ENCODE assay signal across 18 mouse cellular contexts in the genomic region with DNA sequence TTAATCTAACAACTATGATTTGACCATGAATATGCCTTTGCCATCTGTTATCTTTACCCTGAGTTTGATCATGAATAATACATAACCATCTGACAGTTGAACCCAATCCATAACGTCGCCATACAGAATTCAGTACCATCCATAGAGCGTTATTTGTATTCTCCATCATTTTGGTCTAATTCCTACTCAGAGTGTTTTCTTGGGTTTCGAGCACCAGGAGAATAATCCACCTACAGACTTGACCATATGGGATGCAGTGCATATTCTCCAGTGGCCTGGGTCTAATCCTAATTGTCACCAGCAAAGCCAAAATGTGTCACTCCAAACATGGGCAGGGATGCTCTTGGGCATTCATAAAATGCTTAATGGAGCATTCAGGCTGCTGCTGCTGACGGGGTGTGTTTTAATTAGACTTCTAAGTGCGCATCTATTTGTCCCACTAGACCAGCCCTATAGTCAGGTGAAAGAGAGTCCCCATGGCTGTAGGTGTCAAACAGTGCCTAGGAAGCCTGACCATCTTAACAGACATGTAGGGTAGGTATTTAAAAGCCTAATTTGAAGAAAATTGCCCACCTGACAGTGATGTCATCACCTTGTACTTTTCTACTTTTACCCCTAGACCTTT.
DNase-seq lines count a peak whose midpoint lies in the region; ATAC-seq and TF ChIP-seq lines count a peak whose summit lies in the region.
"Had no signal": no experiment of that assay in that cellular context is flagged by ENCODE, and none has a peak within 500 bp of the region (broad histone marks: within the 10 kb centered on the region; RNA-seq: fewer than 3 reads in every experiment).

No protein-coding gene starts in this region.

- 58% methylated on average over 6 of the region's 6 CpGs for WGBS in midbrain, embryonic 12.5 days
- 82% methylated on average over 6 of the region's 6 CpGs for WGBS in midbrain, embryonic 10.5 days
- WGBS in hindbrain, embryonic 10.5 days: 74% methylated on average over 6 of the region's 6 CpGs
- WGBS in hindbrain, postnatal 0 days: 46% methylated on average over 6 of the region's 6 CpGs

- H3K4me3 ChIP-seq in midbrain, embryonic 12.5 days: no peak overlapping the region
- no peak overlapping the region for H3K4me3 ChIP-seq in midbrain, embryonic 10.5 days
- H3K4me3 ChIP-seq in hindbrain, embryonic 10.5 days: no peak overlapping the region
- no peak overlapping the region for H3K4me3 ChIP-seq in hindbrain, postnatal 0 days (ENCODE audit: low read length)
- H3K4me3 ChIP-seq: embryonic facial prominence, embryonic 12.5 days; intestine, embryonic 15.5 days; limb, embryonic 10.5 days; liver, embryonic 13.5 days; megakaryocyte, embryonic 14.5 days had no signal

- no peaks in the 10 kb centered on the region for H3K27me3 ChIP-seq in midbrain, embryonic 12.5 days
- H3K27me3 ChIP-seq in midbrain, embryonic 10.5 days (ENCODE audit: low read depth, poor library complexity, severe bottlenecking): no peaks in the 10 kb centered on the region
- no peaks in the 10 kb centered on the region for H3K27me3 ChIP-seq in hindbrain, embryonic 10.5 days (ENCODE audit: insufficient read depth, poor library complexity, severe bottlenecking)
- no peaks in the 10 kb centered on the region for H3K27me3 ChIP-seq in hindbrain, postnatal 0 days (ENCODE audit: insufficient read depth, low read length)
- H3K27me3 ChIP-seq: embryonic facial prominence, embryonic 12.5 days; intestine, embryonic 15.5 days; liver, embryonic 13.5 days; megakaryocyte, embryonic 14.5 days had no signal

- no peaks in the 10 kb centered on the region for H3K36me3 ChIP-seq in midbrain, embryonic 12.5 days
- no peaks in the 10 kb centered on the region for H3K36me3 ChIP-seq in midbrain, embryonic 10.5 days
- no peaks in the 10 kb centered on the region for H3K36me3 ChIP-seq in hindbrain, embryonic 10.5 days
- H3K36me3 ChIP-seq in hindbrain, postnatal 0 days (ENCODE audit: insufficient read depth, low read length): no peaks in the 10 kb centered on the region
- H3K36me3 ChIP-seq: embryonic facial prominence, embryonic 12.5 days; intestine, embryonic 15.5 days; limb, embryonic 10.5 days; liver, embryonic 13.5 days had no signal

- no peaks in the 10 kb centered on the region for H3K9me3 ChIP-seq in midbrain, embryonic 12.5 days
- H3K9me3 ChIP-seq in midbrain, embryonic 10.5 days (replicated peaks): no peaks in the 10 kb centered on the region
- no peaks in the 10 kb centered on the region for H3K9me3 ChIP-seq in hindbrain, embryonic 10.5 days
- no peaks in the 10 kb centered on the region for H3K9me3 ChIP-seq in hindbrain, postnatal 0 days (ENCODE audit: low read length)
- H3K9me3 ChIP-seq: embryonic facial prominence, embryonic 12.5 days; intestine, embryonic 15.5 days; limb, embryonic 10.5 days; liver, embryonic 13.5 days had no signal

- no peak for TF ChIP-seq CTCF in hindbrain, postnatal 0 days (IDR thresholded peaks at IDR 0.05; ENCODE audit: low read depth)

- H3K4me1 ChIP-seq in midbrain, embryonic 12.5 days: no peaks in the 10 kb centered on the region
- no peaks in the 10 kb centered on the region for H3K4me1 ChIP-seq in midbrain, embryonic 10.5 days
- 0 out of 2 replicates have a peak, but pooled peaks cover 4% of the 10 kb centered on the region for H3K4me1 ChIP-seq in hindbrain, embryonic 10.5 days (replicated peaks)
- H3K4me1 ChIP-seq in hindbrain, postnatal 0 days (ENCODE audit: insufficient read depth, low read length): no peaks in the 10 kb centered on the region
- H3K4me1 ChIP-seq: embryonic facial prominence, embryonic 12.5 days; intestine, embryonic 15.5 days; limb, embryonic 10.5 days; liver, embryonic 13.5 days had no signal

- peak; percentile 84 for ATAC-seq in midbrain, embryonic 12.5 days (ENCODE audit: low FRiP score, low read depth)
- ATAC-seq in hindbrain, postnatal 0 days: peak; percentile 83
- no peak for ATAC-seq in CD4-positive, CD25-positive, alpha-beta regulatory T cell, adult 4 months
- ATAC-seq: intestine, embryonic 15.5 days; lung, postnatal 0 days had no signal

- DNase-seq in midbrain, embryonic 10.5 days (ENCODE audit: low spot score): no peak
- peak; percentile 4 for DNase-seq in hindbrain, embryonic 10.5 days (ENCODE audit: low spot score)
- DNase-seq in hindbrain, postnatal 0 days (ENCODE audit: low spot score): peak; percentile 72
- peak; percentile 59 for DNase-seq in retina, postnatal 1 day
- DNase-seq in frontal cortex, postnatal 25 days (ENCODE audit: low spot score in 2 of 2): no peak
- DNase-seq: adrenal gland, postnatal 10 days; cerebellum, adult 9-10 months; kidney, postnatal 14 days; layer of hippocampus, postnatal 36 days; liver, embryonic 13.5 days; thymus, postnatal 14 days had no signal

- H3K9ac ChIP-seq in midbrain, embryonic 12.5 days (replicated peaks): no peak overlapping the region
- no peak overlapping the region for H3K9ac ChIP-seq in hindbrain, postnatal 0 days (replicated peaks; ENCODE audit: low read length)
- H3K9ac ChIP-seq: embryonic facial prominence, embryonic 12.5 days; intestine, embryonic 15.5 days; liver, embryonic 13.5 days had no signal

- no peak overlapping the region for H3K27ac ChIP-seq in midbrain, embryonic 12.5 days (replicated peaks)
- H3K27ac ChIP-seq in midbrain, embryonic 10.5 days (replicated peaks): no peak overlapping the region
- no peak overlapping the region for H3K27ac ChIP-seq in hindbrain, embryonic 10.5 days
- H3K27ac ChIP-seq in hindbrain, postnatal 0 days: no peak overlapping the region
- H3K27ac ChIP-seq: embryonic facial prominence, embryonic 12.5 days; intestine, embryonic 15.5 days; limb, embryonic 10.5 days; liver, embryonic 13.5 days had no signal

- no peak overlapping the region for H3K4me2 ChIP-seq in midbrain, embryonic 12.5 days (replicated peaks)
- no peak overlapping the region for H3K4me2 ChIP-seq in hindbrain, postnatal 0 days (ENCODE audit: low read depth, low read length)
- H3K4me2 ChIP-seq: embryonic facial prominence, embryonic 12.5 days; intestine, embryonic 15.5 days; liver, embryonic 13.5 days had no signal

Comparison
In these comparisons a context has a peak if more than half of its experiments do, and no peak if none do; other contexts are left out.
1. DNase-seq: peak in hindbrain, embryonic 10.5 days (single experiment), hindbrain, postnatal 0 days (single experiment) and retina, postnatal 1 day (single experiment); none in midbrain, embryonic 10.5 days (single experiment) and frontal cortex, postnatal 25 days (0 of 2).